Mouse (Mus musculus) testis, postnatal 10 days (tissue): ENCODE data around the gene Efcab2.
"Not testable (repeated sequence)": the region's sequence is repeated elsewhere in the genome, so short reads cannot be mapped to it uniquely, and the experiment has no call there.

Source experiments
- DNase-seq: peaks from one replicate; pipeline ENCODE4 v3.0.0; 2021; ENCODE audit warnings: low spot score

The Efcab2 gene

GRCm38 (mm10) chr1:178405445-178405911 lies 407 bp upstream of the Efcab2 start:
- DNase-seq = peak; percentile 75

GRCm38 (mm10) chr1:178406765-178407645 lies 1.1 kb downstream of the Efcab2 start:
- no peak for DNase-seq

GRCm38 (mm10) chr1:178407651-178408050 lies 1.8 kb downstream of the Efcab2 start:
- no peak for DNase-seq

GRCm38 (mm10) chr1:178408901-178409361 lies 3.0 kb downstream of the Efcab2 start:
- DNase-seq = no peak

DNA sequence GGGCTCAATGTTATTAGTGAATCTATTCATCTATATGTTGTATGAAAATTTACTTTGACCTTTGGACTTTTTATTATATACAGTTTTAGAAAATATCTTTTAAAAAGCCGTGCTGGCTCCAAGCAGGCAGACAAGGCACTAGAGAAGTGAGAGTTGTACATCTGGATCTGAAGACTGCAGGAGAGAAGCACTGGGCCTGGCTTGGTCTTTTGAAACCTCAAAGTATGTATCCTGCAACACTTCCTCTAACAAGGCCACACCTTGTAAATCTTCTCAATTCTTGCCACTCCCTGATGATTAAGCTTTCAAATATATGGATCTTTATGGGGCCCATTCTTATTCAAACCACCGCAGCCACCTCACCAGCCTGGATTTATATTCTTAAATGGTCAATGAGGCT lies 7.5 kb downstream of the Efcab2 start:
- not testable (repeated sequence) for DNase-seq

- DNase-seq = no peak
Measured at GRCm38 (mm10) chr1:178419608-178420007, 13.7 kb downstream of the Efcab2 start.

DNA sequence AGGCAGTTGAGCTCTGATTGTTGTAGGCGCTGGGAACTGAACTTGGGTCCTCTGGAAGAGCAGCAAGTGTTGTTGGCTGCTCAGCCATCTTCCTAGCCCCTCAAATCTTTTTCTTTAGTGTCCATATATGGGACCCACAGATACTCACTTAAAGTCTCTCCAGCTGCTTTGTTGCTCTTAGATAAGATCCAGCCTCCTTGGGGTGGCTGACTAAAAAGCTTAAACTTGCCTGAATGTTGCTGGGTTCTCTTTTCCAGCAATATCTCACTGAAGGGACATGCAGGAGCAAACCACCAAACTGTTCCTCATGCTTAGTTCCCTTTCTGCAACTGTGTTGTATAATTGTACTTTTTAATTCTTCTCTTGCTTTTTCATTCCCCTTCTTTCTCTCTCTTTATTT lies 17.8 kb downstream of the Efcab2 start:
- DNase-seq = no peak

- DNase-seq = no peak
Measured at GRCm38 (mm10) chr1:178431619-178432444, 25.9 kb downstream of the Efcab2 start.

GRCm38 (mm10) chr1:178433619-178434018 lies 27.7 kb downstream of the Efcab2 start:
- DNase-seq = no peak

DNA sequence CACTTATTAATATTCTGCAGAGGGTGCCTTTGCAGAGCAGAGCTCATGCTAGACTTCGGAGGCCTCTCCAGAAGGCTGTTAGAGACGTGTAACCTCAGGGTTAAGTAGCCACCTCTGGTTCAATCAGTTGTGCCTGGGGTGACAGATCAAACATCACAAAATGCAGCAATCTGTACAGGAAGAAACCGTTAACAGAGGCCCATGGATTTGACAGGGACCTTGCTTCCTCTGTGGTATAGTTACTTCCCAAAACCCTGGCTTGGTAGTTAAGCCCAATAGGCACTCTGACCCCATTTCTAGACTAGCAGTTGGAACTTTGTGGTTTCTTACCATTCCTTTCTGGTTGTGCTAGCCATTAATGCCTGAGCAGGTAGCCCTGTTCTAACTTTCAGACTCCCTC lies 38.5 kb downstream of the Efcab2 start:
- DNase-seq = no peak

DNA sequence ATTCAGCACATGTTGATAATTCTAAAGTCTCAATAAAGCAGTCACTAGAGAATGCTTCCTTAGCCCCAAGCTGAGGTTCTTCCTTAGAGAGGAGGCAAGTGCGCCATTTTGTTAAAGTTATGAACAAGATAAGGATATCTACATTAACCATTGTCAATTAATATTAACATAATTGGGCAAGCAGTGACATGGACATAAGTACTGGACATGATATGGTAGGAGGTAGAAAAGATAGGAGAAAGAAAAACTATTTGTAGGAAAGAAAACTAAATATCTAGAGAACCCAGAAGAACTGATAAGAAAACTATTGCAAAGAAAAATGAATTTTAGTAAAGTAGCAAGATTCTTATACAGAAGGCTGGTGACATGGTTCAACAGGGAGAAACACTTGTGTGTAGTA lies 41.2 kb downstream of the Efcab2 start:
- no peak for DNase-seq

GRCm38 (mm10) chr1:178448271-178448744 lies 42.4 kb downstream of the Efcab2 start:
- peak; percentile 51 for DNase-seq

- peak; percentile 83 for DNase-seq
Measured at GRCm38 (mm10) chr1:178449172-178449571, 43.3 kb downstream of the Efcab2 start.

DNA sequence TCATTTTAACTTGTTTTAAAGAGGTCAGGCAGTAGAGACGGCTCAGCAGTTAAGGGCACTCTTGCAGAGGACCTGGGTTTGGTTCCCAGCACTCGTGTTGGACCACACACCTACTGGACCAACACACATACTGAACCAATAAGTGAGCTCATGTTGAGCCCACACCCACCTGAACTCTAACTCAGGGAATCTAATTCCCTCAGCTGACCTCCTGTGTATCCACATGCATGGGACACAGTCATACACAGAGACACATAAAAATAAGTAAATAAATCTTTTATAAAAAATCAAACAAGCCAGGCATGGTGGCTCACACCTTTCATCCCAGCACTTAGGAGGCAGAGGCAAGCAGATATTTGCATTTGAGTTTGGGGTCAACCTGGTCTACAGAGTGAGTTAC lies 44.0 kb downstream of the Efcab2 start:
- no peak for DNase-seq

DNA sequence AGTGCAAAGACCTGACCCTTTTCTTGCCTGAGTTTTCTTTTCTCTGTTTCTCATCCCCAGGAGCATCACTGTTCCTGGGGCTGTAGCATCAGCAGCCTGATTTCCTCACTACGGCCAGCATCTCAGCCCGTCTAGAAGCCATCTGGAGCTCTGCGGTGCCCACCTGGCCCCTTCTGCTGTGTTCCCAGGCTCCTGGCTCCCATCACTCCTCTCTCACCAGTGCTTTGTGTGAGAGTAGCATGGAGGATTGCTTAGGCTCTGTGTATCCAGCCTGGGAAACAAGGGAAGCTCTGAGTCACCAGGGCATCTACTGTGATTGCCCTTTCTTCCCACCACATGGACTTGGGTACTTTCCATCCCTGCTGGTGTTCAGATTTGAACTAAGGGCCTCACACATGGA lies 48.2 kb downstream of the Efcab2 start:
- no peak for DNase-seq

DNA sequence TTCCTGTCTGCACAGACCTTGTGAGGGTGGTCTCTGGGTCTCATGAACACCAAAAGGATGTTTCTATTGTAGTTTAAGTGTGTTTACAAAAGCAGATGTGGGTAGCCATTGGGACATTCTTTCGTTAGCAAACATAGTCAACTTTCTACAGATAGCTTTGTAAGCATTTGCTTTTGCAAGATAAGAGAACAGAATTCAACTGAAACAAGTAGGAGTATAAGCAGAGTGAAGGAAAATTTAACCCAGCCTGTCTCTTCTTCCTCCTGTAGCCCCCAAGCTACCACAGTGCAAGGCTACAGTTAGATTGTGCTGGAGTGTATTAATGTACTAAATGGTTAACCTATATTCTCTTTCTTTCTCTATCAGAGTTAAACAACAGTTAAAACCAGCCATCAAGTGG lies 49.2 kb downstream of the Efcab2 start:
- no peak for DNase-seq

- DNase-seq = no peak
Measured at GRCm38 (mm10) chr1:178458029-178458428, 52.1 kb downstream of the Efcab2 start.

GRCm38 (mm10) chr1:178463712-178464111 lies 57.8 kb downstream of the Efcab2 start:
- DNase-seq = peak; percentile 84

DNA sequence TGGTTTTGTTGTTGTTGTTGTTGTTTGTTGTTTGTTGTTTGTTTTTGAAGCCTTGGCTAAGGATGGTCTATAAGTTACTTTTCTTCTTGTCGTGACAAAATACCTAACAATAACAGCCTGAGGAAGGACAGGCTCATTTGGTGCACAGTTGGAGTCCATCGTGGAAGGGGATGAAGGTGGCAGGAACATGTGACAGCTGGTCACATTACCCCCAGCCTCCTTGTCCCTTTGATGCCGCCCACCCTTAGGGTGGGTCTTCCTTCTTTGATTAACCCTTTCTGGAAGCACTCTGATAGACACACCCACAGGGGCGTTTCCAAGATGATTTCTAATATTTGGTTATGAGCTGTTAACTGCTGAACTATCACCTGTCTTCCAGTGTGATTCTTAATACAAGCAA lies 58.3 kb downstream of the Efcab2 start:
- no peak for DNase-seq

GRCm38 (mm10) chr1:178467594-178467993 lies 61.7 kb downstream of the Efcab2 start:
- DNase-seq = no peak

- no peak for DNase-seq
Measured at GRCm38 (mm10) chr1:178468280-178468679, 62.4 kb downstream of the Efcab2 start.

- DNase-seq = no peak
Measured at GRCm38 (mm10) chr1:178483854-178484253, 78.0 kb downstream of the Efcab2 start.
